Mouse (Mus musculus): ENCODE measurements around the gene Cma2.

DNA sequence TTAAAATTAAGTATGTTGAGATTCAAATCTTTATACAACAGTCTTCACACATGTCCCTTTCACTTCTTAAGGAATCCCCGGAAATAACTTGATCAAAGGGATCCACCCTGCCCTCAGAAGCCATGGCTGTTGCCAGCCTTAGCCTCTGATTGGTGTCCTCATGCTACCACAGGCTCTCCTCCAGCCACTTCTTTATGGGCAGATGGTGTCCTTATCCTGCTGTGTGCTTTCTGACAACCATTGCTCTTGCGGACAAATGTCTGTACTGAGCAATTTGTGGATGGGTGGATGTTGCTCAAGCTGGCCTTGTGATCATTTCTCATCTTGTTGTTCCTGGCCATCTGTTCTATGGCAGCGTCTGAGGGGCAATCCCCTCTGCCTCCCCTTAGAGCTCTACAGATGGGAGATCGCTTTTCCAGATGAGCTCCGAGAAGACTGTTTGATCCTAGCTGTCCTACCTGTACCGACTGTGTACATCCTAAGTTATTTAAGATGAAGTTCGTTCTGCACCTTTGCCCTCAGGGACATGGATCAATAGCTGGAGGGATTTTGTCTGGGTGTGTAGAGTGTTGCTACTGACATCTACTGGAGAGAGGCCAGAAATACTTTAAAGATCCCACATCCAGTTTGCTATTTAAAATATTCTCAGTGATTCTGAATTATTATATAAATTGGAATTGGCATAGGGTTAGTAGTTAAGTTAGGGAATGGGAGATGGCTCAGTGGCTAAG lies 10.5 kb upstream of the Cma2 start:
- TF ChIP-seq CTCF (IDR thresholded peaks at IDR 0.05; ENCODE audit: low read depth, low read length) (no peak), EP300 (IDR thresholded peaks at IDR 0.05; ENCODE audit: insufficient read depth, low read depth, low read length) (no peak)
